Mouse (Mus musculus): Measurements from ENCODE around the gene Fam43a. TPM values are rescaled to one million over a fixed set of nuclear protein-coding genes. Genes with fewer than 3 reads are reported as not detected.

The Fam43a gene
- total RNA-seq, 2 experiments from 2014 or later: 17.1 to 18.0 TPM

DNA sequence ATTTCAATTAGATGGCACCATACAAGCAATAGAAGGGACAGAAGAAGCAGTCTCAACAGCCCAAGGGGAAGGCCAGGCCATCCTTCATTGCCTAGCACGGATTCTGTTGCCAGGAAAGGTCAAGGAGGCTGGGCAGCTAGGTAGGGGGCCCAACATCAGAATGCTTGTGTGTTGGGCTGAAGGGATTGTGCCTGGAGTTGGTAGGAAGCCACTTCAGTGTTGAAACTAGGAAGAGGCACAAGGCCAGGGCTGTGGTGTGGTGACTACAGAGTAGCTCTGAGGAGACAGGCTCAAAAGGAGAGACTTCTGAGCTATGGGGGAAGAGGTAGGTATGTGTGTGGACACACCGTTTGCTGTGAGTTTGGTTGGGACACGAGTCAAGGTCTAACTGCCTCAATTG is 4.2 kb upstream of the Fam43a start:
- no peak for DNase-seq (ENCODE audit: low spot score in 2 of 2)

DNA sequence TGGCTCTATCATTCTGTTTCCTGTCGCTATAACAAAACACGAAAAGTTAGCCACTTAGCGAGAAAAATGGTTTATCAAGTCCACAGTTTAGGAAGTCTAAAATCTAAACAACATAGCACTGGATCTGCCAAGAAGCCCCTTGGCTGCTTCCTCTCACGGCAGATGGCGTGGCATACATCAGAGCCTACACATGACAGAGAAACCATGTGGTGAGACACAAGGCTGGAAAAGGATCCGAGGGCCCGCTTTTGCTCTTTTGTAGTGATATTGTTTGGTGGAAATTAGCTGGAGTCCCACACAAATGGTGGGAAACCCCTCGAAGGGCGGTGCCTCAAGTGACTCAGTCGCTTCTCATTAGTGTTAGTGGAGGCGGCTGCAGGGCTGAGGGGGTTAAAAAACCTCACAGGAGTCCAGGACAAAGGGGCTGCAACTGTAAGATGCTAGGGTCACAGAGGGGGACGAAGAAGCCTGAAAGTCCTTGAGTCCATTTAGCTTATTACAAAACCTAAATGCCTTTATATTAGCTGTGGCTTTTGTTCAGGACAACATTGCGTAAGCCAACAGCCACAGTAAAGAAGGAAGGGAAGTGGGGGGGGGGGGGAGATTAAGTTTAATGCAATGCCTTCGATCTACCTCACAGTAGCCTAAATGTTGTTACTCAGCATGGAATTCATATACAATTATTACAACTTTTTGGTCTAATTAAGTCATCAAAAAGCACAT is 3.5 kb upstream of the Fam43a start:
- DNase-seq (ENCODE audit: low spot score in 2 of 2): no peak

DNA sequence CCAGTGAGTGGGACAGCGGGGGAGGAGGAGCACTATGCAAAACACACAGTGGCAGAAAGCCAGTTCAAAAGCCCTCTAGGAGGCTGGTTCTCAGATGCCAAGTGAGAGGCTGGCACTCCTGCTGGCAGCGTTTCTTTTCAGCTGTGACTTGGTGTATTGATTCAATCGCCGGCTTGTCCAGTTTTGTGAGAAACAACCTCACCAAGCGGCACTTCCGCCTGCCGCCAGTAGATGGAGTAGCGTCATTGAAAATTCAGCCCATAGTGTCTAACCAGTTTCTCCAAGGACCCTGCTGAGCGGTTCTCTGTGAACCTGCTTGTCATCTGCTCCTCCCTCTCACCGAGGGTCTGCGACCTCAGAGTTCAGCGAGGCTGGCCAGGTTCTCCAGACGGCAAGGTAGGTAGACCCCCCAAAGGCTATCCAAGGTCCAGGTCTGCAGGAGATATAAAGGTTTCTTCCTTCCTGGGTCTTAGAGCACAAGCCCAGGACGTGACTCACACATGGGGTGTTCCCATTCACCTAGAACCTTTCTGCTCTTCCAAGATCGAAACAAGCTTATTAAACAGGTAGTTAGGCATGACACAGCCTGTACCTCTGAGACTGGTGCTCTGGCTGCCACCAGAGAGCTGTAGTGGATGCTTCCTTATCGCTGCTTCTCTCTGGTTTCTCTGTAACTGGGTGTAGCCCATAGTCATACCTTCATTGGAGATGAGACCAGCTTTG is 2.4 kb upstream of the Fam43a start:
- DNase-seq (ENCODE audit: low spot score in 2 of 2): peak; percentile 92 to 94

DNA sequence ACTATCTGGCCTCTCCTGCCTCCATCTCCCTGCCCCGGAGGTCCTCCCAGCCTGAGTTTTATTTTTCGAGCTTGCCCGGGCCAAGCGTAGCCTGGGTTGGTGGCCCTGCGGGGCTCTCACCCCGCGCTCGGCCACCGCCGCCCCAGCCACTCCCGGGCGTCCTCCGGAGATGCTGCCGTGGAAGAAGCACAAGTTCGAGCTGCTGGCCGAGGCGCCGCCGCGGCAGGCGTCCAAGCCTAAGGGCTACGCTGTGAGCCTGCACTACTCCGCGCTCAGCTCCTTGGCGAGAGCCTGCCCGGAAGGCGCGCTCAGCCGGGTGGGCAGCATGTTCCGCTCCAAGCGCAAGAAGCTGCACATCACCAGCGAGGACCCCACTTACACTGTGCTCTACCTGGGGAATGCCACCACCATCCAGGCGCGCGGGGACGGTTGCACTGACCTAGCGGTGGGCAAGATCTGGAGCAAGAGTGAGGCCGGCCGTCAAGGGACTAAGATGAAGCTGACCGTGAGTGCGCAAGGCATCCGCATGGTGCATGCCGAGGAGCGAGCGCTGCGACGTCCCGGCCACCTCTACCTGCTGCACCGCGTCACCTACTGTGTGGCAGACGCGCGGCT is 1.0 kb downstream of the Fam43a start:
- peak; percentile 41 to 55 for DNase-seq (ENCODE audit: low spot score in 2 of 2)

DNA sequence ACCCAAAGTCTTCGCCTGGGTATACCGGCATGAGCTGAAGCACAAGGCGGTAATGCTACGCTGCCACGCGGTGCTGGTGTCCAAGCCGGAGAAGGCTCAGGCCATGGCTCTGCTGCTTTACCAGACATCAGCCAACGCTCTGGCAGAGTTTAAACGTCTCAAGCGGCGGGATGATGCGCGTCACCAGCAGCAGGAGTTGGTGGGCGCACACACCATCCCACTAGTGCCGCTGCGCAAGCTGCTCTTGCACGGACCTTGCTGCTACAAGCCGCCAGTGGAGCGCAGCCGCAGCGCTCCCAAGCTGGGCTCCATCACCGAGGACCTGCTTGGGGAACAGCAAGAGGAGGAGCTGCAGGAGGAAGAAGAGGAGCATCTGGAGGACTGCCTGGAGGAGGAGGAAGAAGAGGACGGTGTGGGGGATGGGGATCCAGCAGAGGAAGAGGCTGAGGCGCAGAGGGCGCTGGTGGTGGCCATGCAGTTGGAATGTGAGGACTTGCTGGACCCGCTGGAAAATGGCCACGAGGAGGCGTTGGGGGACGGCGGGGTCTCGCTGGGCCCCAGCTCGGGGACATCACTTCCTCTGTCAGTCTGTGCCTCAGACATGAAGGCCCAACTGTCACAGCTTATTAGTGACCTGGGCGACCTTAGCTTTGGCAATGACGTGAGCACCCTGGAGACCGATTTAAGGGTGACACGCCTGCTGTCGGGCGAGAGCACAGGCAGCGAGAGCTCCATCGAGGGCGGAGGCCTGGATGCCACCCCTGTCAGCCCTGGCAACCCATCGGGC is 1.7 kb downstream of the Fam43a start:
- peak; percentile 63 to 70 for DNase-seq (ENCODE audit: low spot score in 2 of 2)

DNA sequence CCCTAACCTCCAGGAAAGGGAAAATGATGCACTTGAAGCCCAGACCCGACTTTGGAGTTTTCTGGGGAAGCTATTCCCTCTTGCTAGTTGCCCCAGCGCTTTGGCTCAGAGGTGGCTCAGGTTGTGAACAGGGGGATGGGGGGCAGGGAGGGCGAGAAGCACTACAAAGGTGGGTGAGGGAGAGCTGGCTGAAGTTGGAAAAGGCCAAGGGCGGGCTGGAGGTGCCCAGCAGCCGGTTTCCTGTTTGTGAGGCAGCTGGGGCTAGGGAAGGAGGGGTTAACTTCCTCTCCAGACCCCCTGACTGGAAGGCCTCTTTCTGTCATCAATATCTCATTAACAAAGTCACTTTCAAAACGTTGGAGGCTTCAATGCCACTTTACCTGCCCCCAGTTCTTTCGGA is 2.4 kb downstream of the Fam43a start:
- DNase-seq (ENCODE audit: low spot score in 2 of 2): no peak

DNA sequence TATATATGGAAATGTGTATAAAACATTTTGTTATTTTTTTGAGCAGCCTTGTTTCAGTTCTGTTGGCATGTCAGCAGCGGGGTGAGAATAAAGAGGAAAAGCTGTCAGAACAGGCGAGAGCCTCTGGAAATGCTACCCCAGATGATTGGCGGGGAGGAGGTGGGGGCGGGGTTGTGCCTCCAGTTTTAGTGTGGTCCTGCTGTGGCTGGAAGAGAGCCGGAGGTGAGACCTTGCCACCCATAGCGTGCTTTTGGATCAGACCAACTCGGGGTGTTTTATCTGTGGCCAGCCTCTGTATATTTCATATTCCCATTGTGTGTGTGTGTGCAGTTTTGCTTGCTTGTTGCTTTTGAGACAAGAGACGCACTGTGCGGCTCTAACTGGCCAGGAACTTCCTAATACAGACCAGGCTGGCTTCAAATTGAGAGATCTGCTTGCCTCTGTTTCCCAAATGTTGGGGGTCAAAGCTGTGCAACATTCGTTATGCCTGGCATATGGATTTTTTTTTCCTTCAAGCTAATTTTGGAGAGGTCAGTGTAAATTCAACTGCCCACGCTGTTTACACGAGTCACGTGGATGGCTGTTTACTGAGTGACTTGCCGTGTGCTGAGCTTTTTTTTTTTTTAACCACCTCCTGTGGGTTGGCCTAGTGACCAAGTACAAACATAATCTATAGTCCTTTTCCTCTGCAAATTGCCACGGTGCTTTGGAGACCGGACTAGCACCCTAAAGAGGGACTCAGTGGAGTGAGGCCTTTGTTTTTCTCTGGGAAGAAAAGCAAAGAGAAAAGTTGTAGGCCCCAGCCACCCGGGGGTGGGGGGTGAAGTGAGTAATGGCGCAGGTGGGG is 3.4 kb downstream of the Fam43a start:
- DNase-seq (ENCODE audit: low spot score in 2 of 2): no peak

DNA sequence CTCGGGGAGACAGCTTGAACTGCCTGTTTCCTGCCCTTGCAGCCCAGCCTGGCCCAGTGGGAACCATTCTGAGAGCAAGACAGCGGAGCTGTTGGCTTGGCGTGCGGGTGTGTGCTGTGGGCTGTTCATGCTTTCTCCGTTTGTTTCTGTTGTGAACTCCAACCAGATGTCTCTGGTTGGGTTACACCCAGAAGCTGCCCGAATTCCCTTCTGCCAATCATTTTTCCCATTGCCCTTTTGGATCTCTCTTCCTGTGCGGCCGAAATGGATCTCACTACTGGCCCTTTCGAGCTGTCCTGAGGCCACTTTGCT is 4.0 kb downstream of the Fam43a start:
- DNase-seq (ENCODE audit: low spot score in 2 of 2): no peak

DNA sequence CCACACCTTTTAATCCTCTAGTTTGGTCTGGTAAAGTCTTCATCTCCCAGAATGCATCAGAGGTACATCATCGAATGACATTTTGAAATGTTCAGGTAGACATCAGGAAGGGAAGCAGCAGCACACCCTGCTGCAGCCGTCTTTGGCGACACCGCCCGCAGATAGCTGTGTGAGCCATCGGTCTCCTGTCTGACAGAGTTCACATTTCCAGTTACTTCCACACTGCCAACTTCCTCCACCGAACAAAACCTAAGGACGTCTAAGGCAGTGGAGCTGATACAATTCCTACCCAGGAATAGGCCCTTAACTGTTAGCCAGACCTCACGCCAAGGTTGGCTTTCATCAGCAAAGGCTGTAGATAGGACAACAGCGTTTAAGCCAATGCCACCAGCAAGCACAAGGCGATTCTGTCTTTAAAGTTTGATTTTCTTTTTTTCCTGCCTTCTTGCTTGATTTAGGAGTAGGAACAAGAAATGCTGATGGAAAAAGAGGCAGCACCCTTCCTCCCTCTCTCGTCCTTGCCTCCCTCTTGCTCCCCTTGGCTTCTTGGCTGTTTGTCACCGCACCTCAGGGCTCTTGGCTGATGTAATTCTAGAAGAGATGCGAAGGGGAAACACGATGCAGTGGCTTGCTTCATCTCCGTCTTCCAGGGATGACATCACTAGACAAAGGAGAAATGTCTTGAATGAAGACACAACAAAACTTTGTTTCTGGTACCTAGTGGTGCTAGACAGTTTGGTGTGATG is 4.7 kb downstream of the Fam43a start:
- no peak for DNase-seq (ENCODE audit: low spot score in 2 of 2)

DNA sequence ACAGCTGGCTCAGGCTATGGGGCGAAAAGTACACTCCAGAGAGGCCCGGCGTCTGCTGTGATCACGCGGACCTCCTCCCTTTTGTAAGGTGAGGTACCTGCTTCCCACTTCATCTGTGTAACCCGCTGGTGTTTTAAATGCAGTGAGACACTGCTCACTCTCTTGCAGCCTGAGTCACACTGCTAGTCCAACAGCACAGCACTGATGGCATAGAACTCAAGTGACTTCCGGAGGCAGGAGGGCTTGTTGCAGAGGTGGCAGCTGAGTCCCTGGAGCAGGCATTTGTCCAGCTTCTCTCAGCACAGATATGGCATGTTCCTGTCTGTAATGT is 5.2 kb downstream of the Fam43a start:
- DNase-seq (ENCODE audit: low spot score in 2 of 2): no peak

DNA sequence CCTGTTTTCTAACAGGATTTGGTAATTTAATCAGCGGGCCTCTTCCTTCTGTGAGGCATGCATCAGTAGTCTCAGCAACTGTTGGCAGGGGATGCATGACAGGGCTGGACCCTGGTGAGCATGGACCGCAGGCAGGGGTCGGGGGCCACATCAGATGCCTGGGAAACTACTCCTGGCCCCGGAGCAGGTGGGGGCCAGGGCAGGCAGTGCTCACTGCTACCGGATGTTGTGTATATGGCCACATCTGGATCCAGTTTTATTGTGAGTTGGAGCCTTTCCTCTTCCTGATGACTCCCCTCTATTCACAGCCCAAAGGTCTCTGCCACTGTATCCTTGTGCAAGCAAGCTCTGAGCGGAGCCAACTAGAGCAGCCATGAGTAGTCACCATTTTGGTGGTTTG is 6.0 kb downstream of the Fam43a start:
- no peak for DNase-seq (ENCODE audit: low spot score in 2 of 2)

DNA sequence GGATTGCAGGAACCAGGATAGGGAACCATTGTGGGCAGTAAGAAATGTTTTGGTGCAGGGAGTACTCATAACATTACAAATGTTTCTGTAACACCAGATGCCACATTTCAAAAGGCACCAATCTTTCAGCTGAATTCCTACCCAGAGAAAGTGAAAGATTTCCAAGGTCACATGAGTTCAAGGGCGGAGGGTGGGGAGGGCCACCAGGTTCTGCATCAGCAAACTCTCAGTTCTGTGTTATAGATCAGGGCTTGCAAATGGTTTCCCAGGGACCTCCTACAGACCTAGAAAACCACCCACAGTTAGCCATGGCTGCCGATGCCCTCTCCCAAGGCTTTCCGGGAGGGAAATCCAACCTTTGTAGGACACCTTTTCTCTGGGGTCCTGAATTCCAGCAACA is 8.3 kb downstream of the Fam43a start:
- no peak for DNase-seq (ENCODE audit: low spot score in 2 of 2)

DNA sequence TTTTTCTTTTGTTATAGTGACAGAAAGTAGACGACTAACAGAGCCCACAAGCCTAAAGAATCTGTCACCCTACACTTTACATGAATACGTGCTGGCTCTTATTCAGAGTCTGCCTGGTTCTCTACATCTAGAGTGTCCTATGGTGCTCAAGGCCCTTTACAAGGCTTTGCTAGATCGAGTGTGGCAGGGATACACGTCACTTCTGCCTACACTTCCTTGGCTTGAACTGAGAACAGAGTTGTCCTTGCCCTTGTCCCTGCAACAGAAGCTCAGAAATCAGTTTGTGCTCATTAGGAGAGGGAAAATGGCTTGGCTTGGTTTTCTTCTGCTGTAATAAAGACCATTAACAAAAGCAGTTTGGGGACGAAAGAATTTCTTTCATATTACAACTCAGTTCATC is 11.8 kb downstream of the Fam43a start:
- no peak for DNase-seq (ENCODE audit: low spot score in 2 of 2)

DNA sequence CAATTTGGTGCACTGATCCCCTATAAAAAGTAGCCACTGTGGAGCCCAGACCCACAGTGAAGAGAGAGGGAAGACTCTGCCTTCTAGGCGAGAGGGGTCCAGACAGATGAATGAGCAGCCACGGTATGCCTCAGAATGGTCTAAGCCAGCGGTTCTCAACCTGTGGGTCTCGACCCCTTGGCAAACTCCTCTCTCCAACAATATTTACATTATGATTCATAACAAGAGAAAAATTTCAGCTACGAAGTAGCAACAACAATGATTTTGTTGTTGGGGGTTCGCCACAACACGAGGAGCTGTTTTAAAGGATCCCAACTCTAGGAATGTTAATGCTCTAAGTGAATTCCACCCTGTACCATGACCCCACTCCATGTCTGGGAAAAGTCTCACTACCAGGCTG is 13.6 kb downstream of the Fam43a start:
- no peak for DNase-seq (ENCODE audit: low spot score in 2 of 2)

DNA sequence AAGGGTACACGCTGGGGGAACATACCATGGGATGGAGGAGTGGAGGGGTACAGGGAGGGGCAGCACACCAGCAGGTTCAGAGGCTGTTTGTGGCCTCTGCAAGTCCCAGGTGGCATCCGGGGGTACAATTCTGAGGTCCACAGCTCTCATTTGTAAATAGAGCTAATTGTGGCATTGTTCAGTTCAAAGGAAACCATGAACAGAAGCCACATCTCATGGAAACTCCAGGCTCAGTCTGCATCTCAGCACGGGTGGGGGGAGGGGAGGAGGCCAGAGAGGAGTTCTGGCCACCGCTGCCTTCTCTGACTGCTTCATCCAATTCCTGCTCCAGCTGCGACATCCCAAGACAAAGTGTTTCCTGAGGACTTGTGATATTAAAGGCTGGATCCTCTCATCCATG is 14.6 kb downstream of the Fam43a start:
- DNase-seq (ENCODE audit: low spot score in 2 of 2): no peak

DNA sequence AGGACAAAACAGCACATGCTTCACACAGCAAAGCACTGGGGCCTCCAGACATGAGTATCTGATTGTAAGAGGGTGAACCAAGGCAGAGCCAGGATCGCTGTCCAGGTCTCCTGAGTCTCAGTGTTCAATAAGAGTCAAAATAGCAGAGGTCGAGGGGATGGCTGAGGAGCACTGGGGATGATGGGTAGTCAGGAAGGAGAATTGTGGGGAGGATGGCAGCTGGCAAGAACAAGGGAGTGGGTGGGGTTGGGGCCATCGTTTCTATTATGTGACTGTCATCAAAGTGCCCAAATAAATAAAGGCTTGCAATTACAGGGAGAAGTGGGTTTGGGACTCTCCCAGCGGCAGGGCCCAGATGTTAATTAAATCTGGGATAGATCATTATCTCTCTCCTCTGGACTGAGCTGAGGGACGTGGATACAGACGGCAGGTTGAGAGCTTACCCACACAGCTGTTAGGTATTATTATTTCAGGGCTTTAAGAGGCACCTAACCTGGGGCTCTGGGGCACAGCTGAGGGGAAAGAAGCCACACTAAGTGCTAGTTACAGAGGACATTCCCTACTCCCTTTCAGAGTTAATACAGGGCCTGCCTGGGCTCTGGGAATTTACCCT is 15.3 kb downstream of the Fam43a start:
- no peak for DNase-seq (ENCODE audit: low spot score in 2 of 2)

DNA sequence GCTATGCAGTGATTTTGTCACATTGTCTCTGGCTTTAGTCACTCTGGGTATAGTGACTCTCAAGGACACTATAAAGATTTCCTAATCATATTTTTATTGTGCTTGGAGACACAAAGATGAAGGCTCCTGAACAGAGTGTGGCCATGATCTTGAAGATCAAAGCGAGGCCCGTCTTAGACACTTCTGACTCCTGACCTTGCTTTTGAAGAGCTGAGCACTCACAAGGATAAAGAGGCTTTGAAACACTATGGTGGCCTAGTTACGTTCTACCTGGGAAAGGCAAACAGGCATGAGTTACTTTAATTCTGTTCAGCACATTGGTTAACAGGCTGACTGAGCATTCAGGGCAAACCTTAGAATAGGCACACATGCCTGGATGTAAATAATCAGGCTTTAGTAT is 16.8 kb downstream of the Fam43a start:
- DNase-seq (ENCODE audit: low spot score in 2 of 2): no peak

DNA sequence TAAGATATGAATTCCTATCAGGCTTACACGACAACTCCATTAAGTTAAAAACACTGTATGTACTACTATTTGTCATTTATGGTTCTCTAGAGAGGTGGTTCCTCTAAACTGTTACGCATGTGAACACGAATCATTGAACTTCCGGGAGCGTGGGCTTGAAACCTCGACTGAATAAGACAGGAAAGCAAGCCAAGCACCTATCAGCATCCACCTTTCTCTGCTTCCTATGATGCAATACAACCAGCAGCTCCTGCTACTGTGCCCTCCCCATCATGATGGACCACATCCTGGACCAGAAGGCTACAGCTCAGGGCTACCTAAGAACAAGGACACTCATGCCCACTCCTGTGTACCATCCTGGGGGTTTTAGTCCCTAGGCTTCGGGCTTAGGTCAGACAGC is 24.1 kb downstream of the Fam43a start:
- no peak for DNase-seq (ENCODE audit: low spot score in 2 of 2)

DNA sequence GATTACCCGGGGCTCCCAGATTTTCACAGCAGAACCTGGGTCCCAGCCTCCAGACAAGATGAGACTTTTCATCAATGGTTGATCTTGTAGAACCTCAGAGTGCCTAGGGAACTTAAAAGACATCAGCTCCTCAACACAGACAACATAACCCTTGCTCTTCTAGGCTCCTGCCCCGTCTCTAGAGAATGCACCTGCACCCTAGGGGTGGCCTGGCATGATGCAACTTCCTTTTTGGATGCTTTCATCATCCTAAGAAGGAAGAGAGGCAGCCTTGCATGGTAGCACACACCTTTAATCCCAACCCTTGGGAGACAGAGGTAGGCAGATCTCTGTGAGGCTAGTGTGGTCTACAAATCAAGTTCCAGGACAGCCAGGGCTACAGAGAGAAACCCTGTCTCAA is 25.1 kb downstream of the Fam43a start:
- no peak for DNase-seq (ENCODE audit: low spot score in 2 of 2)

All from left cerebral cortex, adult 18-20 months (tissue).